Mouse (Mus musculus) heart, postnatal 25 days (tissue): ENCODE measurements around the gene Hist1h3c. TPM values are rescaled to one million over a fixed set of nuclear protein-coding genes. Genes with fewer than 3 reads are reported as not detected.
"Not testable (repeated sequence)": the region's sequence is repeated elsewhere in the genome, so short reads cannot be mapped to it uniquely, and the experiment has no call there.

ENCODE experiments used
- DNase-seq: peaks from one replicate; pipeline ENCODE4 v3.0.0; 2022; ENCODE audit warnings: low spot score
- intact Hi-C: fragments of 180-260 bp; cut with DNase I; formaldehyde crosslinking; loops from one replicate; pipeline ENCODE4 v1.15.1; 2025
- total RNA-seq, 2 experiments: library from RNA; stranded (reverse); gene quantifications; 2 replicates each; pipeline ENCODE4 v1.2.3; 2021

Hist1h3c gene
- total RNA-seq, 2 experiments from 2014 or later = 3.2 to 9.1 TPM

GRCm38 (mm10) chr13:23759916-23760239 lies 14.5 kb upstream of the Hist1h3c start:
- intact Hi-C loops = loop anchor here (5.0 to 10.0 kb wide), 3 partner anchors 328 to 2005 kb away; partner anchors contain the start of genes Hist1h2ak, Hist1h2bn, Hist1h4k and Zfp322a
- no peak for DNase-seq

GRCm38 (mm10) chr13:23759251-23759771 lies 13.9 kb upstream of the Hist1h3c start:
- intact Hi-C loops = loop anchor here (10.0 kb wide), 2 partner anchors 395 to 2005 kb away; partner anchors contain the start of genes Hist1h2ak, Hist1h2bn, Hist1h4k and Zfp322a
- DNase-seq = no peak

GRCm38 (mm10) chr13:23757921-23758320 lies 12.5 kb upstream of the Hist1h3c start:
- DNase-seq = no peak
- intact Hi-C loops = loop anchor here (10.0 kb wide), 2 partner anchors 393 to 2003 kb away; partner anchors contain the start of genes Hist1h2ak, Hist1h2bn, Hist1h4k and Zfp322a

- DNase-seq = no peak
- intact Hi-C loops = loop anchor here (10.0 kb wide), 2 partner anchors 392 to 2002 kb away; partner anchors contain the start of genes Hist1h2ak, Hist1h2bn, Hist1h4k and Zfp322a
Observed at GRCm38 (mm10) chr13:23757211-23757773, 11.9 kb upstream of the Hist1h3c start.

GRCm38 (mm10) chr13:23756790-23757189 lies 11.4 kb upstream of the Hist1h3c start, which contains the start of gene Hist1h4b:
Gene Hist1h4b, plus strand, starts transcription at chr13:23757013.
- DNase-seq = peak; percentile 64
- intact Hi-C loops = loop anchor here (10.0 kb wide), 2 partner anchors 392 to 2002 kb away; partner anchors contain the start of genes Hist1h2ak, Hist1h2bn, Hist1h4k and Zfp322a

- intact Hi-C loops = loop anchor here (5.0 to 10.0 kb wide), 3 partner anchors 173 to 2000 kb away; partner anchors contain the start of genes Hist1h2ak, Hist1h2bn, Hist1h4d and Hist1h4k
Observed at GRCm38 (mm10) chr13:23755000-23755399, 9.6 kb upstream of the Hist1h3c start.

GRCm38 (mm10) chr13:23753314-23754078 lies 8.1 kb upstream of the Hist1h3c start:
- intact Hi-C loops = loop anchor here (5.0 to 10.0 kb wide), 3 partner anchors 171 to 1999 kb away; partner anchors contain the start of genes Hist1h2ak, Hist1h2bn, Hist1h4d and Hist1h4k
- no peak for DNase-seq

More at GRCm38 (mm10) chr13:23755000-23755399, 9.6 kb upstream of the Hist1h3c start:
- no peak for DNase-seq

- no peak for DNase-seq
- intact Hi-C loops = loop anchor here (5.0 to 10.0 kb wide), 3 partner anchors 170 to 1998 kb away; partner anchors contain the start of genes Hist1h2ak, Hist1h2bn, Hist1h4d and Hist1h4k
Observed at GRCm38 (mm10) chr13:23752742-23753172, 7.4 kb upstream of the Hist1h3c start.

GRCm38 (mm10) chr13:23752067-23752741 lies 6.8 kb upstream of the Hist1h3c start, which contains the start of gene Hist1h3b:
Gene Hist1h3b, plus strand, starts transcription at chr13:23752267.
- peak; percentile 54 for DNase-seq
- intact Hi-C loops = loop anchor here (5.0 to 10.0 kb wide), 3 partner anchors 170 to 1997 kb away; partner anchors contain the start of genes Hist1h2ak, Hist1h2bn, Hist1h4d and Hist1h4k

GRCm38 (mm10) chr13:23751478-23751956 lies 6.1 kb upstream of the Hist1h3c start:
- intact Hi-C loops = loop anchor here (5.0 to 10.0 kb wide), 3 partner anchors 169 to 1997 kb away; partner anchors contain the start of genes Hist1h2ak, Hist1h2bn, Hist1h4d and Hist1h4k
- DNase-seq = no peak

- intact Hi-C loops = loop anchor here (5.0 to 10.0 kb wide), 3 partner anchors 169 to 1996 kb away; partner anchors contain the start of genes Hist1h2ak, Hist1h2bn, Hist1h4d and Hist1h4k
- DNase-seq = not testable (repeated sequence)
Observed at GRCm38 (mm10) chr13:23750839-23751477, 5.6 kb upstream of the Hist1h3c start, which contains the start of gene Hist1h2ab. Gene Hist1h2ab, plus strand, starts transcription at chr13:23751126.

- no peak for DNase-seq
- intact Hi-C loops = loop anchor here (5.0 to 10.0 kb wide), 4 partner anchors 167 to 1995 kb away; partner anchors contain the start of genes Hist1h2ag, Hist1h2ak, Hist1h2bj and Hist1h2bn
Observed at GRCm38 (mm10) chr13:23749563-23750121, 4.2 kb upstream of the Hist1h3c start.

GRCm38 (mm10) chr13:23747892-23748288 lies 2.5 kb upstream of the Hist1h3c start:
- intact Hi-C loops = loop anchor here (5.0 kb wide), 1 partner anchor 1706 kb away; the partner anchor contains the start of genes Hist1h2ag, Hist1h2bj and Hist1h4i
- DNase-seq = no peak

- DNase-seq = no peak
- intact Hi-C loops = loop anchor here (5.0 kb wide), 1 partner anchor 1705 kb away; the partner anchor contains the start of genes Hist1h2ag, Hist1h2bj and Hist1h4i
Observed at GRCm38 (mm10) chr13:23747081-23747891, 1.9 kb upstream of the Hist1h3c start.

GRCm38 (mm10) chr13:23746201-23747080 lies 1.0 kb upstream of the Hist1h3c start, which contains the start of gene Hist1h2bb:
Gene Hist1h2bb, plus strand, starts transcription at chr13:23746734.
- DNase-seq = peak; percentile 67
- intact Hi-C loops = loop anchor here (5.0 kb wide), 1 partner anchor 1704 kb away; the partner anchor contains the start of genes Hist1h2ag, Hist1h2bj and Hist1h4i
